11 mouse cellular contexts compared by ENCODE assay signal in the genomic region with DNA sequence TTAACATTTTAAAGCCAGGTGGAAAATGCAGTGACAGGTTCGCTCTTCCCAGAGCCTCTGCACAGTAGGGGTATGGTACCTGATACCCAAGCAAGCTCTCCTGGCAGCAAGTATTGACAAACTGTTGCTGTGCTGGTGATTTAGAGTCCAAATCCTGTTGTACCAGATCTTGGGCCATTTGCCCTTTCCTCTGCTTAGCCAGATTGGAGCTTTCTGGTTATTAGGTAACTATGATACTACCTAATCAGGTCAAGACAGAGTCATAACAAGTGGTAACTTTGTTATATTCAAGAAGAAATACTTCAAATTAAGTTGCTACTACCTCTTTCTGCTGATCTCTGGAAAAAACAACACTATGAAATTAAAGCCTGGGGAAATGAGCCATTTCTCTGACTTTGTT. TPM values are rescaled to one million over a fixed set of nuclear protein-coding genes. Genes with fewer than 3 reads are reported as not detected.
A peak's percentile ranks its signal among the peaks of the same experiment; 100 is the strongest.
DNase-seq lines count a peak whose midpoint lies in the region; ATAC-seq and TF ChIP-seq lines count a peak whose summit lies in the region.
"Had no signal": no experiment of that assay in that cellular context is flagged by ENCODE, and none has a peak within 500 bp of the region (broad histone marks: within the 10 kb centered on the region; RNA-seq: fewer than 3 reads in every experiment).

No protein-coding gene starts in this region.

- no peak for TF ChIP-seq EP300 in stomach, postnatal 0 days (optimal IDR thresholded peaks at IDR 0.05)

- peaks cover 23% of the 10 kb centered on the region for H3K4me1 ChIP-seq in midbrain, embryonic 10.5 days
- peaks cover 9% of the 10 kb centered on the region for H3K4me1 ChIP-seq in midbrain, embryonic 11.5 days (ENCODE audit: control insufficient read depth, insufficient read depth, low read length)
- H3K4me1 ChIP-seq in liver, embryonic 11.5 days (replicated peaks; ENCODE audit: control insufficient read depth, insufficient read depth, low read length), result peaks cover 6% of the 10 kb centered on the region
- H3K4me1 ChIP-seq in stomach, postnatal 0 days (replicated peaks; ENCODE audit: control insufficient read depth, insufficient read depth), result no peaks in the 10 kb centered on the region

- no peak for DNase-seq in gastrocnemius, adult 2 months
- DNase-seq in gastrocnemius, postnatal 4 days (ENCODE audit: low spot score in 2 of 2), result no peak
- DNase-seq in midbrain, embryonic 10.5 days (ENCODE audit: low spot score), result no peak
- DNase-seq in midbrain, embryonic 11.5 days (ENCODE audit: low spot score, missing footprints), result no peak
- DNase-seq in liver, embryonic 11.5 days (ENCODE audit: low spot score), result no peak
- no peak for DNase-seq in stomach, postnatal 0 days (ENCODE audit: low spot score)
- no peak for DNase-seq in right cerebral cortex, postnatal 25 days
- DNase-seq: lung, postnatal 14 days had no signal

- no peak for TF ChIP-seq CTCF in gastrocnemius, adult 2 months (IDR thresholded peaks at IDR 0.05)
- TF ChIP-seq CTCF in stomach, postnatal 0 days (IDR thresholded peaks at IDR 0.05; ENCODE audit: low read depth), result no peak

- no peak overlapping the region for H3K4me2 ChIP-seq in midbrain, embryonic 11.5 days
- H3K4me2 ChIP-seq in liver, embryonic 11.5 days, result peak overlapping the region; percentile 84
- H3K4me2 ChIP-seq in stomach, postnatal 0 days (replicated peaks; ENCODE audit: low read depth), result peak overlapping the region; percentile 94

- WGBS in midbrain, embryonic 10.5 days, result 95% methylated on average over 1 of the region's 1 CpGs
- WGBS in midbrain, embryonic 11.5 days, result 91% methylated on average over 1 of the region's 1 CpGs
- WGBS in liver, embryonic 11.5 days, result 73% methylated on average over 1 of the region's 1 CpGs
- 91% methylated on average over 1 of the region's 1 CpGs for WGBS in stomach, postnatal 0 days

- no peak overlapping the region for H3K9ac ChIP-seq in midbrain, embryonic 11.5 days (ENCODE audit: low read length)
- H3K9ac ChIP-seq in liver, embryonic 11.5 days (ENCODE audit: low read depth, low read length), result no peak overlapping the region
- no peak overlapping the region for H3K9ac ChIP-seq in stomach, postnatal 0 days (ENCODE audit: low read length)

- no peak for ATAC-seq in midbrain, embryonic 11.5 days (ENCODE audit: low FRiP score)
- no peak for ATAC-seq in liver, embryonic 11.5 days (replicated peaks; ENCODE audit: low FRiP score)
- no peak for ATAC-seq in stomach, postnatal 0 days (ENCODE audit: low FRiP score, low TSS enrichment)
- ATAC-seq in erythroblast, adult 5-6 weeks (replicated peaks; ENCODE audit: low FRiP score, poor library complexity, severe bottlenecking), result no peak

- peak overlapping the region; percentile 92 for H3K4me3 ChIP-seq in gastrocnemius, adult 2 months
- H3K4me3 ChIP-seq in midbrain, embryonic 10.5 days, result peak overlapping the region; percentile 77; the same call in 1 of the 2 replicates
- H3K4me3 ChIP-seq in midbrain, embryonic 11.5 days (ENCODE audit: low read depth, low read length), result no peak overlapping the region
- H3K4me3 ChIP-seq in liver, embryonic 11.5 days (ENCODE audit: low read depth, low read length), result no peak overlapping the region; the same call in 1 of the 2 replicates
- no peak overlapping the region; the same call in 1 of the 2 replicates for H3K4me3 ChIP-seq in stomach, postnatal 0 days (ENCODE audit: low read depth, low read length)

- H3K27me3 ChIP-seq in midbrain, embryonic 10.5 days (ENCODE audit: low read depth, poor library complexity, severe bottlenecking), result no peaks in the 10 kb centered on the region
- no peaks in the 10 kb centered on the region for H3K27me3 ChIP-seq in midbrain, embryonic 11.5 days (ENCODE audit: control insufficient read depth, insufficient read depth, low read length)
- H3K27me3 ChIP-seq in liver, embryonic 11.5 days (replicated peaks; ENCODE audit: control insufficient read depth, insufficient read depth, low read length), result no peaks in the 10 kb centered on the region
- H3K27me3 ChIP-seq in stomach, postnatal 0 days (ENCODE audit: control insufficient read depth, insufficient read depth, low read length), result no peaks in the 10 kb centered on the region

- H3K36me3 ChIP-seq in midbrain, embryonic 10.5 days, result peaks cover 42% of the 10 kb centered on the region
- no peaks in the 10 kb centered on the region for H3K36me3 ChIP-seq in midbrain, embryonic 11.5 days (ENCODE audit: control insufficient read depth, insufficient read depth, low read length)
- peaks cover 13% of the 10 kb centered on the region for H3K36me3 ChIP-seq in liver, embryonic 11.5 days (ENCODE audit: control insufficient read depth, insufficient read depth, low read length)
- H3K36me3 ChIP-seq in stomach, postnatal 0 days (ENCODE audit: control insufficient read depth, insufficient read depth, low read length), result no peaks in the 10 kb centered on the region

- H3K9me3 ChIP-seq in midbrain, embryonic 10.5 days (replicated peaks), result no peaks in the 10 kb centered on the region
- H3K9me3 ChIP-seq in midbrain, embryonic 11.5 days (ENCODE audit: control insufficient read depth, low read length), result no peaks in the 10 kb centered on the region
- H3K9me3 ChIP-seq in liver, embryonic 11.5 days (ENCODE audit: control insufficient read depth, low read length), result no peaks in the 10 kb centered on the region
- H3K9me3 ChIP-seq in stomach, postnatal 0 days (ENCODE audit: control insufficient read depth, low read length), result no peaks in the 10 kb centered on the region

- intact Hi-C loops in gastrocnemius, adult 2 months (cut with DNase I), result no loop called here

- H3K27ac ChIP-seq in gastrocnemius, adult 2 months, result peak overlapping the region; percentile 3; the same call in 1 of the 2 replicates
- no peak overlapping the region for H3K27ac ChIP-seq in midbrain, embryonic 10.5 days (replicated peaks)
- H3K27ac ChIP-seq in midbrain, embryonic 11.5 days (ENCODE audit: low read depth, low read length), result no peak overlapping the region
- H3K27ac ChIP-seq in liver, embryonic 11.5 days (ENCODE audit: low read depth, low read length), result no peak overlapping the region
- no peak overlapping the region for H3K27ac ChIP-seq in stomach, postnatal 0 days (replicated peaks)
- H3K27ac ChIP-seq: layer of hippocampus, adult 2 months had no signal

RNA-seq across cellular contexts. Expression of gene 1600012H06Rik, which starts 1.6 kb away (rescaled TPM):
- 1 to 10 TPM; 8.1 to 9.9 TPM for total RNA-seq in gastrocnemius, adult 2 months (2021)
- total RNA-seq in gastrocnemius, postnatal 4 days (2021), result 10 to 100 TPM; 24.3 to 25.3 TPM
- polyA plus RNA-seq in midbrain, embryonic 10.5 days (2016; fragmentation: Nextera tagmentation; extraction: Ambion mirVana), result 29.5 and 33.9 TPM in 2 replicates
- 33.3 and 36.0 TPM in 2 replicates for polyA plus RNA-seq in midbrain, embryonic 11.5 days (2014; fragmentation: Nextera tagmentation; extraction: Ambion mirVana)
- polyA plus RNA-seq in liver, embryonic 11.5 days (2014; fragmentation: Nextera tagmentation; extraction: Ambion mirVana), result 19.9 and 22.2 TPM in 2 replicates
- polyA plus RNA-seq in stomach, postnatal 0 days (2015; fragmentation: Nextera tagmentation; extraction: Ambion mirVana), result 39.0 and 39.9 TPM in 2 replicates
- 5.4 and 9.0 TPM in 2 replicates for total RNA-seq in erythroblast, adult 5-6 weeks (2015; ENCODE audit: low replicate concordance)
- total RNA-seq in erythroblast, adult 5-6 weeks (2017; ENCODE audit: low replicate concordance), result 6.7 and 6.8 TPM in 2 replicates

RNA-seq across cellular contexts. Expression of gene Wdr27, which starts 1.6 kb away (rescaled TPM):
- total RNA-seq in gastrocnemius, adult 2 months (2021), result 1 to 10 TPM in 1 of 2 experiments, under 1 TPM in 1; 0.94 to 3.0 TPM
- 1 to 10 TPM; 3.5 to 4.2 TPM for total RNA-seq in gastrocnemius, postnatal 4 days (2021)
- 6.0 and 6.3 TPM in 2 replicates for polyA plus RNA-seq in midbrain, embryonic 10.5 days (2016; fragmentation: Nextera tagmentation; extraction: Ambion mirVana)
- polyA plus RNA-seq in midbrain, embryonic 11.5 days (2014; fragmentation: Nextera tagmentation; extraction: Ambion mirVana), result 5.1 and 8.2 TPM in 2 replicates
- polyA plus RNA-seq in liver, embryonic 11.5 days (2014; fragmentation: Nextera tagmentation; extraction: Ambion mirVana), result 2.0 and 2.9 TPM in 2 replicates
- 8.0 and 9.0 TPM in 2 replicates for polyA plus RNA-seq in stomach, postnatal 0 days (2015; fragmentation: Nextera tagmentation; extraction: Ambion mirVana)
- total RNA-seq in erythroblast, adult 5-6 weeks (2015; ENCODE audit: low replicate concordance), result not detected in 2 replicates
- total RNA-seq in erythroblast, adult 5-6 weeks (2017; ENCODE audit: low replicate concordance), result not detected in 2 replicates
- total RNA-seq: granulocyte monocyte progenitor cell, adult 5-6 weeks had no signal

RNA-seq across cellular contexts. Expression of gene Phf10, which starts 16.5 kb away (rescaled TPM):
- 10 to 100 TPM; 46.9 to 54.2 TPM for total RNA-seq in gastrocnemius, adult 2 months (2021)
- total RNA-seq in gastrocnemius, postnatal 4 days (2021), result 10 to 100 TPM; 75.3 to 81.4 TPM
- 22.7 and 27.7 TPM in 2 replicates for polyA plus RNA-seq in midbrain, embryonic 10.5 days (2016; fragmentation: Nextera tagmentation; extraction: Ambion mirVana)
- 30.0 and 31.3 TPM in 2 replicates for polyA plus RNA-seq in midbrain, embryonic 11.5 days (2014; fragmentation: Nextera tagmentation; extraction: Ambion mirVana)
- polyA plus RNA-seq in liver, embryonic 11.5 days (2014; fragmentation: Nextera tagmentation; extraction: Ambion mirVana), result 137 and 150 TPM in 2 replicates
- 29.5 and 31.3 TPM in 2 replicates for polyA plus RNA-seq in stomach, postnatal 0 days (2015; fragmentation: Nextera tagmentation; extraction: Ambion mirVana)
- total RNA-seq in erythroblast, adult 5-6 weeks (2015; ENCODE audit: low replicate concordance), result 88.6 and 101 TPM in 2 replicates
- 42.1 and 49.3 TPM in 2 replicates for total RNA-seq in erythroblast, adult 5-6 weeks (2017; ENCODE audit: low replicate concordance)

RNA-seq across cellular contexts. Expression of gene 9030025P20Rik, which starts 33.7 kb away (rescaled TPM):
- total RNA-seq in gastrocnemius, adult 2 months (2021), result 1 to 10 TPM; 1.8 to 2.5 TPM
- 1 to 10 TPM; 4.0 to 5.1 TPM for total RNA-seq in gastrocnemius, postnatal 4 days (2021)
- 10.9 and 13.2 TPM in 2 replicates for polyA plus RNA-seq in midbrain, embryonic 10.5 days (2016; fragmentation: Nextera tagmentation; extraction: Ambion mirVana)
- 10.1 and 12.5 TPM in 2 replicates for polyA plus RNA-seq in midbrain, embryonic 11.5 days (2014; fragmentation: Nextera tagmentation; extraction: Ambion mirVana)
- 8.1 and 8.2 TPM in 2 replicates for polyA plus RNA-seq in liver, embryonic 11.5 days (2014; fragmentation: Nextera tagmentation; extraction: Ambion mirVana)
- 4.6 and 5.1 TPM in 2 replicates for polyA plus RNA-seq in stomach, postnatal 0 days (2015; fragmentation: Nextera tagmentation; extraction: Ambion mirVana)
- total RNA-seq in erythroblast, adult 5-6 weeks (2015; ENCODE audit: low replicate concordance), result 0.96 and 1.3 TPM in 2 replicates
- 0.94 and 3.1 TPM in 2 replicates for total RNA-seq in erythroblast, adult 5-6 weeks (2017; ENCODE audit: low replicate concordance)

RNA-seq across cellular contexts. Expression of gene Gm3417, which starts 34.0 kb away (rescaled TPM):
- total RNA-seq in gastrocnemius, adult 2 months (2021), result not detected
- under 1 TPM in 1 of 2 experiments, not detected in 1; 0.49 TPM for total RNA-seq in gastrocnemius, postnatal 4 days (2021)
- 0.42 and 1.7 TPM in 2 replicates for polyA plus RNA-seq in midbrain, embryonic 10.5 days (2016; fragmentation: Nextera tagmentation; extraction: Ambion mirVana)
- polyA plus RNA-seq in midbrain, embryonic 11.5 days (2014; fragmentation: Nextera tagmentation; extraction: Ambion mirVana), result 1.3 and 1.4 TPM in 2 replicates
- polyA plus RNA-seq in liver, embryonic 11.5 days (2014; fragmentation: Nextera tagmentation; extraction: Ambion mirVana), result 1.3 and 2.6 TPM in 2 replicates
- 1.6 TPM in 1 of 2 replicates, not detected in the other for polyA plus RNA-seq in stomach, postnatal 0 days (2015; fragmentation: Nextera tagmentation; extraction: Ambion mirVana)
- not detected in 2 replicates for total RNA-seq in erythroblast, adult 5-6 weeks (2015; ENCODE audit: low replicate concordance)
- not detected in 2 replicates for total RNA-seq in erythroblast, adult 5-6 weeks (2017; ENCODE audit: low replicate concordance)

Comparison
In these comparisons a context has a peak if more than half of its experiments do, and no peak if none do; other contexts are left out.
1. H3K4me3 ChIP-seq: peak in gastrocnemius, adult 2 months (single experiment) and midbrain, embryonic 10.5 days (single experiment); none in midbrain, embryonic 11.5 days (single experiment), liver, embryonic 11.5 days (single experiment) and stomach, postnatal 0 days (single experiment).